Mouse (Mus musculus) neural tube, embryonic 12.5 days (tissue): ENCODE measurements around the gene Vsir. TPM values are rescaled to one million over a fixed set of nuclear protein-coding genes. Genes with fewer than 3 reads are reported as not detected.

Experiments
- ATAC-seq: fragments of 200-750 bp; cut with Nextera tagmentation; 2 replicates; pipeline ENCODE4 v1.8.0; 2017; ENCODE audit warnings: low read depth, mild to moderate bottlenecking, moderate TSS enrichment, moderate library complexity; ENCODE audit not compliant: low FRiP score
- H3K27ac ChIP-seq: fragments of 300-500 bp; sonication (generic); 2 replicates; pipeline ENCODE4 v1.5.1; 2016
- H3K27me3 ChIP-seq: fragments of 300-500 bp; sonication (generic); replicated peaks from 2 replicates; pipeline ENCODE4 v1.6.1; 2016; ENCODE audit warnings: mild to moderate bottlenecking
- H3K36me3 ChIP-seq: fragments of 300-500 bp; sonication (generic); 2 replicates; pipeline ENCODE4 v1.6.1; 2016; ENCODE audit warnings: mild to moderate bottlenecking
- H3K4me1 ChIP-seq: fragments of 300-500 bp; sonication (generic); 2 replicates; pipeline ENCODE4 v1.6.1; 2016
- H3K4me2 ChIP-seq: fragments of 300-500 bp; sonication (generic); replicated peaks from 2 replicates; pipeline ENCODE4 v1.6.1; 2016; ENCODE audit warnings: mild to moderate bottlenecking
- H3K4me3 ChIP-seq: fragments of 300-500 bp; sonication (generic); 2 replicates; pipeline ENCODE4 v1.5.1; 2016
- H3K9ac ChIP-seq: fragments of 300-500 bp; sonication (generic); 2 replicates; pipeline ENCODE4 v1.6.1; 2016; ENCODE audit warnings: mild to moderate bottlenecking
- H3K9me3 ChIP-seq: fragments of 300-500 bp; sonication (generic); 2 replicates; pipeline ENCODE4 v1.6.1; 2016; ENCODE audit warnings: mild to moderate bottlenecking
- WGBS: fragments of 180-500 bp; shearing (Covaris S2); methylation state at CpG from one replicate; pipeline ENCODE4 v1.1.7; 2016; 5-methylcytosine and 5-hydroxymethylcytosine counted together
- polyA plus RNA-seq: library from polyadenylated mRNA; unstranded; fragments of >200 nt; fragmentation: Nextera tagmentation; extraction: Ambion mirVana; gene quantifications from 2 replicates; pipeline ENCODE4 v1.2.1, GENCODE M21; 2016

The Vsir gene
- 2.2 and 3.5 TPM in 2 replicates for polyA plus RNA-seq

GRCm38 (mm10) chr10:60346701-60347405, at the start of gene Vsir:
Gene Vsir (plus strand): TSS chr10:60346851.
- Histone ChIP-seq H3K27me3 (peaks cover 13% of the 10 kb centered on the region), H3K4me1 (peaks cover 30% of the 10 kb centered on the region), H3K36me3 (no peaks in the 10 kb centered on the region), H3K4me3 (peak within 1 kb of the TSS; percentile 31), H3K9ac (peak within 1 kb of the TSS; percentile 35; the same call in 1 of the 2 replicates), H3K9me3 (no peaks in the 10 kb centered on the region), H3K4me2 (peak within 1 kb of the TSS; percentile 55), H3K27ac (no peak within 1 kb of the TSS)
- 1% methylated on average over 37 of the region's 37 CpGs for WGBS
- ATAC-seq: peak; percentile 24; the same call in 1 of the 2 replicates

DNA sequence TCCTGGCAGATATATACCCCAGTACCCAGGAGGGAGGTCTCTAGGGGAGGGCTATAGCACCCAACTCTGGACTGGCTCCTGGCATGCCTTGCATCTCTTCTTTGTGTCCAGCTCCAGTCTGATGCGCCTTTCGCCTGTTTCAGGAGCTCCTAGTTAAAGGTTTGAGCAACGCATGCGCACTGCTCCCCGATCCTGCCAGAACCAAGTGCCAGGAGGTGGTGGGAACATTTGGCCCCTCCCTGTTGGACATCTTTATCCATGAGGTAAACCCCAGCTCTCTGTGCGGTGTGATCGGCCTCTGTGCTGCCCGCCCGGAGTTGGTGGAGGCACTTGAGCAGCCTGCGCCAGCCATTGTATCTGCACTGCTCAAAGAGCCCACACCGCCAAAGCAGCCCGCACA, 47.0 kb upstream of the Vsir start:
- Histone ChIP-seq H3K4me1 (no peaks in the 10 kb centered on the region), H3K9ac (no peak overlapping the region), H3K36me3 (peaks cover 81% of the 10 kb centered on the region), H3K9me3 (no peaks in the 10 kb centered on the region), H3K27ac (no peak overlapping the region), H3K27me3 (no peaks in the 10 kb centered on the region), H3K4me3 (no peak overlapping the region), H3K4me2 (no peak overlapping the region)
- 98% methylated on average over 12 of the region's 12 CpGs for WGBS
- ATAC-seq: no peak

DNA sequence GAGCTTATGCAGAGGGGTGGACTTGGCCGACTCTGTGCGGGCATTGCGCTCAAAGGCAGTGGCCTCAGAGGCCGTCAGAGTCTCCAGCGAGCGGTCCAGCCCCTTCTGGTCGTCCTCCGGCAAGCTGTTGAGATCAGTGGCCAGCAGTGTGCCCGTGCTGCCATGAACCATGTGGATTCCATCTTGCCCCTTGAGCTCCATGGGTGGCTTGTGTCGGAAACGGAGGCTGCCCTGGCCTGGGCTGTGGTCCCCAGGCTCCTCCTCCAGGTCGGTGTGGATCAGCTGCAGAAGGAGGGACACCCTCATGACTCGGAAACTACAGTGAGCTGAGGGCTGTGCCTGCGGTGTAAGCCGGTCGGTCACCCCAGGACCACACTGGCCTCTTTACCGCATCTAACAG, 43.2 kb upstream of the Vsir start:
- Histone ChIP-seq H3K27ac (no peak overlapping the region), H3K36me3 (peaks cover 51% of the 10 kb centered on the region), H3K4me3 (no peak overlapping the region), H3K9me3 (no peaks in the 10 kb centered on the region), H3K4me2 (no peak overlapping the region), H3K27me3 (no peaks in the 10 kb centered on the region), H3K4me1 (no peaks in the 10 kb centered on the region), H3K9ac (no peak overlapping the region)
- no peak for ATAC-seq
- 89% methylated on average over 17 of the region's 17 CpGs for WGBS

DNA sequence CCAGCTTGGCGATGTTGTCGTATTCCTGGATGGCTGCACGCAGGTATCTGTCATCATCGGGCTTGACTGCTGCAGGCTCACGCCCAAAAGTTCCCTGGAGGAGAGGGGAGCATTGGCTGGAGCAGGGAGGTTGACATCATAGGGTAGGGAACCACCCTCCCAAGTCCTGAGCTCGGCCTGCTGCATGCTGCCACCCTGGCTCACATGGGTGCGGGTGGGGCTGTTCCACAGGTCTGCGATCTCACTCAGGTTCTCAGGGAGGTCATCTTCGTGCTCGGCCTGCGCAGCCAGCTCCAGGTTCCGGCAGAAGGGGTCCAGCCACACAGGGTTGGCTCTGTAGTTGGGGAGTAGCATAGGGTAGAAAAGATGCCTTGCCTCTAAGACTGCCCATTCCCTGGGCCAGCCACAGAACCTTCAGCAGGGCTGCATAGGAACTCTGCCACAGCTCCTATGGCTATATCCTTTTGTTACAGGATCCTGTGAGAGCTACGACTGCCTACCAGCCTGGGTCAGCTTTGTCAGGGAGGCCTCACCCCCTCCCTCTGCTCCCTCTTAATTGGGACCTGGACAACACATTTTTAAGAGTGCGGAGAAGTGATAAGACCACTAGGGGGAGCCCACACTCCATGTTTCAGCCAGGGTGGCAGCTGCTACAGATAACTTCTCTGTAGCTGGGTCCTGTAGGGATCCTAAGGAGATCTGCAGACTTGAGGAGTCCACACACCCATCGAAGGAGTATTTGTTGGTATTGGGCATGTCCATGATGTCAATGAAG, 41.6 kb upstream of the Vsir start:
- Histone ChIP-seq H3K36me3 (peaks cover 34% of the 10 kb centered on the region), H3K27ac (no peak overlapping the region)

GRCm38 (mm10) chr10:60310629-60311028, 36.0 kb upstream of the Vsir start:
- Histone ChIP-seq H3K27me3 (no peaks in the 10 kb centered on the region), H3K9me3 (no peaks in the 10 kb centered on the region), H3K4me1 (no peaks in the 10 kb centered on the region), H3K4me3 (no peak overlapping the region), H3K36me3 (no peaks in the 10 kb centered on the region), H3K27ac (no peak overlapping the region), H3K9ac (no peak overlapping the region), H3K4me2 (no peak overlapping the region)
- WGBS: 92% methylated on average over 13 of the region's 13 CpGs
- ATAC-seq: no peak

More for the DNA sequence above, 41.6 kb upstream of the Vsir start:
- no peak overlapping the region for H3K4me2 ChIP-seq
- H3K4me3 ChIP-seq: no peak overlapping the region
- 71% methylated on average over 15 of the region's 15 CpGs for WGBS
- H3K9me3 ChIP-seq: no peaks in the 10 kb centered on the region
- ATAC-seq: peak; percentile 73
- no peaks in the 10 kb centered on the region for H3K27me3 ChIP-seq
- H3K9ac ChIP-seq: no peak overlapping the region
- H3K4me1 ChIP-seq: no peaks in the 10 kb centered on the region

GRCm38 (mm10) chr10:60313606-60314005, 33.0 kb upstream of the Vsir start:
- no peaks in the 10 kb centered on the region for H3K36me3 ChIP-seq
- no peak overlapping the region for H3K4me3 ChIP-seq
- H3K4me2 ChIP-seq: no peak overlapping the region
- no peak for ATAC-seq
- H3K27ac ChIP-seq: no peak overlapping the region
- H3K27me3 ChIP-seq: no peaks in the 10 kb centered on the region
- no peak overlapping the region for H3K9ac ChIP-seq
- no peaks in the 10 kb centered on the region for H3K4me1 ChIP-seq
- WGBS: 94% methylated on average over 5 of the region's 5 CpGs
- no peaks in the 10 kb centered on the region for H3K9me3 ChIP-seq

- WGBS: 90% methylated on average over 4 of the region's 4 CpGs
- no peak overlapping the region for H3K27ac ChIP-seq
- 0 out of 2 replicates have a peak, but pooled peaks cover 4% of the 10 kb centered on the region for H3K9me3 ChIP-seq
- no peak overlapping the region for H3K9ac ChIP-seq
- no peak for ATAC-seq
- no peaks in the 10 kb centered on the region for H3K4me1 ChIP-seq
- no peak overlapping the region for H3K4me2 ChIP-seq
- no peak overlapping the region for H3K4me3 ChIP-seq
- no peaks in the 10 kb centered on the region for H3K27me3 ChIP-seq
- H3K36me3 ChIP-seq: no peaks in the 10 kb centered on the region
Observed at GRCm38 (mm10) chr10:60316166-60316565, 30.5 kb upstream of the Vsir start.

GRCm38 (mm10) chr10:60328963-60329650, 17.5 kb upstream of the Vsir start:
- H3K36me3 ChIP-seq: no peaks in the 10 kb centered on the region
- H3K4me3 ChIP-seq: no peak overlapping the region
- H3K9me3 ChIP-seq: no peaks in the 10 kb centered on the region
- H3K4me2 ChIP-seq: no peak overlapping the region
- WGBS: 89% methylated on average over 11 of the region's 11 CpGs
- ATAC-seq: no peak
- no peak overlapping the region for H3K27ac ChIP-seq
- no peak overlapping the region for H3K9ac ChIP-seq
- no peaks in the 10 kb centered on the region for H3K4me1 ChIP-seq
- no peaks in the 10 kb centered on the region for H3K27me3 ChIP-seq

DNA sequence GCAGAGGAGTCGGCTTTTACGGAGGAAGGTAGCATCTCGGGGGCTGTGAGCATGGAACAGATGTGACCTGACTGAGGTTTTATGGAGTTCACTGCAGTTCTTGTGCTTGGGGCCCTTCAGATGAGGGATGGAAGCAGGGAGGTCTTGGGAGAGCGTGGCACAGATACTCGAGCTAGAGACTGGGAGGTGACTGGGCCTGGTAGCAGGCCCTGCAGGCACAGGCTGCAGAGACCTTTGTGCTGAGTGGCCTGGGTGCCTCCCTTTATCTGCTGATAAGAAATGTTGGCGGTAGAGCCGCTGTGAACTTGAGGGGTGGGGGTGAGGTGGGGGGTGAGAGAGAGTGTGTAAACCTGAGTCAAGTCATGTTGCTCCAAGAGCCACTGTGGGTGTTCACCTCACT, 12.1 kb upstream of the Vsir start:
- Histone ChIP-seq H3K4me1 (no peaks in the 10 kb centered on the region), H3K27me3 (no peaks in the 10 kb centered on the region), H3K9me3 (no peaks in the 10 kb centered on the region), H3K4me2 (no peak overlapping the region), H3K4me3 (no peak overlapping the region), H3K36me3 (no peaks in the 10 kb centered on the region), H3K27ac (no peak overlapping the region), H3K9ac (no peak overlapping the region)
- ATAC-seq: no peak
- WGBS: 83% methylated on average over 7 of the region's 7 CpGs

DNA sequence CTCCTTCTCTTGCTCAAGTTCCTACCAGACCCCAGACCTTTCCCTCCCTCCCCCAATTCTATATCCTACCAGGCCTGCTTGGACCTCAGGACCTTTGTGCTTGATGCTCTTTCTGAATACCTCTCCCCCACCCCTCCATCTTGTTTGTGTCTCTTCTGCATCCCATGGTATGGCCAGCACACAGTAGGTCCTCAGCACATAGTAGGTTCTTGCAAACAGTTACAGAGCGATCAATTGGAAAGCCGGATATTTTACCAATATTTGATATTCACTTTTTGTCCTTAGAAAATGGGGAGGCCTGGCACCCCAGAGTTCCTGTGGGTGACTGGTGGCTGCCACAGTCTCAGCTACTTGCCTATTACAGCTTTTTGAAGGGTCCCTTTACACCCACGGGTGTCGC, 11.6 kb upstream of the Vsir start:
- Histone ChIP-seq H3K27me3 (no peaks in the 10 kb centered on the region), H3K4me1 (no peaks in the 10 kb centered on the region), H3K9me3 (no peaks in the 10 kb centered on the region), H3K9ac (no peak overlapping the region), H3K27ac (no peak overlapping the region), H3K4me3 (no peak overlapping the region), H3K4me2 (no peak overlapping the region), H3K36me3 (no peaks in the 10 kb centered on the region)
- ATAC-seq: no peak
- 90% methylated on average over 4 of the region's 4 CpGs for WGBS

- Histone ChIP-seq H3K4me3 (no peak overlapping the region), H3K9ac (no peak overlapping the region), H3K36me3 (no peaks in the 10 kb centered on the region), H3K9me3 (no peaks in the 10 kb centered on the region), H3K4me1 (peaks cover 4% of the 10 kb centered on the region), H3K4me2 (no peak overlapping the region), H3K27ac (no peak overlapping the region), H3K27me3 (no peaks in the 10 kb centered on the region; the same call in 1 of the 2 replicates)
- WGBS: 79% methylated on average over 9 of the region's 9 CpGs
- ATAC-seq: no peak
Observed at GRCm38 (mm10) chr10:60341528-60341927, 5.1 kb upstream of the Vsir start.

DNA sequence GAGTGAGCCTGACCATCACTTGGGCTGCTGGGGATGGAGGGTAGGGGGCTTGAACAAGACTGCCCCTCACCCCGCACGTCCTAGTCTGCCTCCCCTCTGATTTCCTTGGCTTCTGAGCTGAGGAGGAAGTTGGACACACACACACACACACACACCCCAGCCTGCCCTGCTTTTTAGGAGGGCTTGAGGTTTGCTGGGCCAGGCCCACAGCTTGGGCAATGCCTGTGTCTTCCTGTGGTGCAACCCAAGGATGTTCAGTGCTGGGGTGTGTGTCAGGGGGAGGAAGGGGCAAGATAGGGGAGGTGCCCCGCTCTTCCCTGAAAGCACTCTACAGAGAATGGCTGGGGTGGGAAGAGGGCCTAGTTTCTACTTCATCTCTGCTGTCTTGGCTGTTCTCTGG, 2.5 kb upstream of the Vsir start:
- H3K27ac ChIP-seq: no peak overlapping the region
- no peak for ATAC-seq
- peaks cover 13% of the 10 kb centered on the region for H3K27me3 ChIP-seq
- H3K36me3 ChIP-seq: no peaks in the 10 kb centered on the region
- no peak overlapping the region for H3K4me2 ChIP-seq
- H3K9ac ChIP-seq: no peak overlapping the region
- H3K9me3 ChIP-seq: no peaks in the 10 kb centered on the region
- H3K4me3 ChIP-seq: no peak overlapping the region
- 90% methylated on average over 3 of the region's 3 CpGs for WGBS
- H3K4me1 ChIP-seq: peaks cover 16% of the 10 kb centered on the region
